26 mouse cellular contexts compared by ENCODE assay signal in the genomic region with DNA sequence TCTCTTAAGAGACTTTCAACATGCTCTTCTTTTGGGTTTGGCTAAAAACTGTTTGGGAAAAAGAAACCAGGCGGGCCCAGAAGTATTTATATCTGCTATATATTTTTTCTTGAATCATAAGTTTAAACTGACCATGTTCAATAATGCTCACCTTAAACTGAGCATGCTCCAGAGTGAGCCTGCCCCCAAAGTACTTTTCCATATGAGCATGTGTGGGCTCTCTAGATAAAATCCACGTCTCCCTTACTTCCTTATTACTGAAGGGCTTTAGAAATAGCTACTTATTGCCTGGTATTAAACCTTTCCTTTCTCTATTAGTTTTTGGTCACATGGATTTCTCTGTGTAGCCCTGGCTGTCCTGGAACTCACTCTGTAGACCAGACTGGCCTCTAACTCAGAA.
DNase-seq lines count a peak whose midpoint lies in the region; ATAC-seq and TF ChIP-seq lines count a peak whose summit lies in the region.
"Had no signal": no experiment of that assay in that cellular context is flagged by ENCODE, and none has a peak within 500 bp of the region (broad histone marks: within the 10 kb centered on the region; RNA-seq: fewer than 3 reads in every experiment).

No protein-coding gene starts in this region.

- H3K27me3 ChIP-seq in liver, postnatal 0 days (ENCODE audit: insufficient read depth, low read length): no peaks in the 10 kb centered on the region
- no peaks in the 10 kb centered on the region for H3K27me3 ChIP-seq in liver, embryonic 12.5 days (replicated peaks)
- peaks cover 0 to 1% of the 10 kb centered on the region in 2 experiments; a peak in 2 of 4 replicates for H3K27me3 ChIP-seq in MEL (ENCODE audit: control insufficient read depth in 1 of 2, insufficient read depth in 2 of 2, low read length in 2 of 2)
- H3K27me3 ChIP-seq in kidney, adult 2 months (replicated peaks; ENCODE audit: control insufficient read depth, insufficient read depth, low read length): no peaks in the 10 kb centered on the region
- H3K27me3 ChIP-seq: CH12.LX; embryonic facial prominence, embryonic 13.5 days; embryonic facial prominence, embryonic 15.5 days; forebrain, embryonic 12.5 days; Patski had no signal

- H3K4me1 ChIP-seq in liver, postnatal 0 days (ENCODE audit: insufficient read depth): peaks cover 32% of the 10 kb centered on the region
- 0 out of 2 replicates have a peak, but pooled peaks cover 5% of the 10 kb centered on the region for H3K4me1 ChIP-seq in liver, embryonic 12.5 days
- H3K4me1 ChIP-seq in MEL (ENCODE audit: control insufficient read depth in 1 of 2, insufficient read depth in 2 of 2, low read length in 2 of 2): no peaks in the 10 kb centered on the region
- H3K4me1 ChIP-seq in kidney, adult 2 months (ENCODE audit: control insufficient read depth, insufficient read depth, low read length): peaks cover 12% of the 10 kb centered on the region

- WGBS in liver, postnatal 0 days (ENCODE audit: insufficient replicate concordance): 68% methylated on average over 2 of the region's 2 CpGs
- 48% methylated on average over 2 of the region's 2 CpGs for WGBS in liver, embryonic 12.5 days (ENCODE audit: insufficient replicate concordance)
- 95% methylated on average over 2 of the region's 2 CpGs for WGBS in kidney, adult 2 months

- no peak for DNase-seq in liver, postnatal 0 days
- DNase-seq in MEL (ENCODE audit: low read depth, low spot score): peak; percentile 17
- no peak for DNase-seq in kidney, adult 2 months
- DNase-seq: adrenal gland, adult 8-10 months; adrenal gland, postnatal 14 days; adrenal gland, postnatal 36 days; B cell, adult 2 months; cerebellum, adult 11-12 months; cerebellum, adult 2 months; cerebellum, adult 9-10 months; cerebellum, postnatal 25 days; embryo, embryonic 11 days had no signal

- no peak for TF ChIP-seq EP300 in liver, postnatal 0 days (IDR thresholded peaks at IDR 0.05; ENCODE audit: low read depth)
- no peak for TF ChIP-seq EP300 in MEL (IDR thresholded peaks at IDR 0.05; ENCODE audit: low read depth in 1 of 2, low read length in 2 of 2)

- no peak for ATAC-seq in liver, postnatal 0 days
- no peak for ATAC-seq in liver, embryonic 12.5 days
- ATAC-seq in common myeloid progenitor, adult 5-6 weeks (replicated peaks; ENCODE audit: low read depth, poor library complexity, severe bottlenecking): peak; percentile 40; the same call in 1 of the 2 replicates
- ATAC-seq: activated CD4-positive, CD25-positive, alpha-beta regulatory T cell, adult 4 months; CD4-positive, CD25-positive, alpha-beta regulatory T cell, adult 4 months; forebrain, embryonic 14.5 days; forebrain, embryonic 16.5 days; Patski had no signal

- no peak overlapping the region for H3K4me3 ChIP-seq in liver, postnatal 0 days (ENCODE audit: low read depth, low read length)
- no peak overlapping the region for H3K4me3 ChIP-seq in liver, embryonic 12.5 days
- no peak overlapping the region for H3K4me3 ChIP-seq in MEL (ENCODE audit: control insufficient read depth in 1 of 2, insufficient read depth in 1 of 2, low read depth in 2 of 2, low read length in 2 of 2)
- H3K4me3 ChIP-seq in kidney, adult 2 months (ENCODE audit: insufficient read depth, low read depth, low read length): no peak overlapping the region
- H3K4me3 ChIP-seq: embryonic facial prominence, embryonic 13.5 days; embryonic facial prominence, embryonic 15.5 days; erythroblast, embryonic 14.5 days; forebrain, embryonic 10.5 days; forebrain, embryonic 12.5 days had no signal

- no peak overlapping the region for H3K9ac ChIP-seq in liver, postnatal 0 days (replicated peaks)
- H3K9ac ChIP-seq in liver, embryonic 12.5 days: no peak overlapping the region
- no peak overlapping the region for H3K9ac ChIP-seq in MEL (ENCODE audit: control insufficient read depth, low read depth, low read length, poor library complexity, severe bottlenecking)
- H3K9ac ChIP-seq: embryonic facial prominence, embryonic 13.5 days; embryonic facial prominence, embryonic 15.5 days; forebrain, embryonic 12.5 days had no signal

- H3K27ac ChIP-seq in liver, postnatal 0 days (ENCODE audit: low read depth): peak overlapping the region; percentile 93
- no peak overlapping the region for H3K27ac ChIP-seq in liver, embryonic 12.5 days
- H3K27ac ChIP-seq in MEL (ENCODE audit: control insufficient read depth, low read depth, low read length): no peak overlapping the region
- no peak overlapping the region for H3K27ac ChIP-seq in kidney, adult 2 months (ENCODE audit: insufficient read depth, low read depth, low read length)
- H3K27ac ChIP-seq: embryonic facial prominence, embryonic 13.5 days; embryonic facial prominence, embryonic 15.5 days; forebrain, embryonic 10.5 days; forebrain, embryonic 12.5 days had no signal

- H3K79me2 ChIP-seq in MEL (ENCODE audit: control insufficient read depth, insufficient read depth, low read length, poor library complexity): no peaks in the 10 kb centered on the region

- H3K4me2 ChIP-seq in liver, postnatal 0 days (ENCODE audit: low read depth, low read length): no peak overlapping the region
- H3K4me2 ChIP-seq in liver, embryonic 12.5 days: no peak overlapping the region
- H3K4me2 ChIP-seq: embryonic facial prominence, embryonic 13.5 days; embryonic facial prominence, embryonic 15.5 days; forebrain, embryonic 12.5 days had no signal

- no peak for TF ChIP-seq POLR2A in MEL (IDR thresholded peaks at IDR 0.05; ENCODE audit: control insufficient read depth in 1 of 2, insufficient read depth in 1 of 2, low read depth in 1 of 2, low read length in 2 of 2, poor library complexity in 1 of 2)
- TF ChIP-seq POLR2A in kidney, adult 2 months (IDR thresholded peaks at IDR 0.05; ENCODE audit: low read depth, low read length): no peak

- no peak for TF ChIP-seq CTCF in liver, postnatal 0 days (IDR thresholded peaks at IDR 0.05; ENCODE audit: low read depth)
- TF ChIP-seq CTCF in MEL (IDR thresholded peaks at IDR 0.05 in 2 of 3, conservative IDR thresholded peaks at IDR 0.05 in 1 of 3; ENCODE audit: control insufficient read depth in 1 of 3, insufficient read depth in 1 of 3, low read depth in 2 of 3, low read length in 3 of 3, poor library complexity in 1 of 3, severe bottlenecking in 1 of 3): no peak
- no peak for TF ChIP-seq CTCF in kidney, adult 2 months (conservative IDR thresholded peaks at IDR 0.05; ENCODE audit: insufficient read depth, insufficient read length, low read depth, low read length)

- no peaks in the 10 kb centered on the region for H3K9me3 ChIP-seq in liver, postnatal 0 days (ENCODE audit: low read length)
- H3K9me3 ChIP-seq in liver, embryonic 12.5 days (replicated peaks): no peaks in the 10 kb centered on the region
- no peaks in the 10 kb centered on the region for H3K9me3 ChIP-seq in MEL (replicated peaks; ENCODE audit: insufficient read depth, low read length)
- H3K9me3 ChIP-seq: embryonic facial prominence, embryonic 13.5 days; embryonic facial prominence, embryonic 15.5 days; forebrain, embryonic 10.5 days; forebrain, embryonic 12.5 days; G1E had no signal

- no peaks in the 10 kb centered on the region for H3K36me3 ChIP-seq in liver, postnatal 0 days (replicated peaks; ENCODE audit: insufficient read depth, low read length)
- no peaks in the 10 kb centered on the region for H3K36me3 ChIP-seq in liver, embryonic 12.5 days
- H3K36me3 ChIP-seq in MEL (ENCODE audit: control insufficient read depth in 1 of 2, insufficient read depth in 2 of 2, low read length in 2 of 2): no peaks in the 10 kb centered on the region
- H3K36me3 ChIP-seq in kidney, adult 2 months (ENCODE audit: control insufficient read depth, insufficient read depth, low read length): no peaks in the 10 kb centered on the region
- H3K36me3 ChIP-seq: embryonic facial prominence, embryonic 13.5 days; embryonic facial prominence, embryonic 15.5 days; forebrain, embryonic 10.5 days; forebrain, embryonic 12.5 days; G1E had no signal

- TF ChIP-seq RAD21 in MEL (IDR thresholded peaks at IDR 0.05; ENCODE audit: low read depth, low read length): no peak

TF ChIP-seq in MEL, 35 proteins besides CTCF, POLR2A, EP300 and RAD21:
- TF ChIP-seq NRF1 (IDR thresholded peaks at IDR 0.05; ENCODE audit: insufficient read depth, low read depth, low read length, poor library complexity, severe bottlenecking) (peak; percentile 59; the same call in 1 of the 2 replicates), BHLHE40 (IDR thresholded peaks at IDR 0.05; ENCODE audit: borderline replicate concordance, low read depth, low read length) (no peak), MAX (IDR thresholded peaks at IDR 0.05; ENCODE audit: low read length) (no peak), POLR2AphosphoS5 (IDR thresholded peaks at IDR 0.05; ENCODE audit: borderline replicate concordance, low read depth, low read length) (no peak)
